Mouse (Mus musculus) ES-E14 (cell line): ENCODE measurements around the gene Sgsm3.

Source experiments
- CHD2 ChIP-seq: IDR thresholded peaks from 2 replicates; pipeline ENCODE4 v1.6.1; 2014; ENCODE audit warnings: mild to moderate bottlenecking, low read depth, low read length, inconsistent platforms
- MAFK ChIP-seq: IDR thresholded peaks from 2 replicates; pipeline ENCODE4 v1.6.1; 2014; ENCODE audit warnings: mild to moderate bottlenecking, low read depth, low read length, inconsistent platforms; ENCODE audit not compliant: insufficient read depth
- ZNF384 ChIP-seq: IDR thresholded peaks from 2 replicates; pipeline ENCODE4 v1.6.1; 2012; ENCODE audit warnings: low read depth, low read length, inconsistent platforms

DNA sequence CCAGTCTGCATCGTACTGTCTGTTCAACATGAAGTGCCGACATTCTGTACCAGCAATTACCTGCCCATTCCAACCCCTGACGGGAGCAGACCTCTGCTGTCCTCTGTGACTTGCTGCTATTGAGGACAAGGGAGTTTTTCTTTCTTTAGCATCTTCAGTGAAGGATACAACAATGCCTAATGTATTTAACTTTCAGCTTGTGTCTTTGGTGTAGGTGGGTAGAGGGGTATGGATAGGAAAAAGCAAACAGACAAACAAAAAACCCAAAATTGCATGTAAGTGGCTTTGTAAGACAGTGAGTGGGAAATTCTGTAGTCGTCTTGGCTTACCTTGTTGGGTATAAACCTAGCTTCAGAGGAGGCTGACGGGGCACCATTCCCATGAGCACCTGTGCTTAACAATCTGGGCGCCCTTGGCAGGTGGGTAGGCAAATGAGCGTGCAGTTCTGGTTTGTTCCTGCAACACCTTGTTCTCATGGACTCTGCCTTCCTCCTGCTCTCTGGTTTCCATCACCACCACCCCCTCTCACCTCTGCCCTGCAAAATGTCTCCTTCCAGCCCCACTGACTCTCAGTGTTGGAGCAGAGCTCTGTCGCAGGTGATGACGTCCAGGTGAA lies 46.1 kb upstream of the Sgsm3 start:
- TF ChIP-seq MAFK = no peak
- no peak for TF ChIP-seq CHD2
- TF ChIP-seq ZNF384 = no peak
